Mouse (Mus musculus): ENCODE results near the gene Ptger3. TPM values are rescaled to one million over a fixed set of nuclear protein-coding genes. Genes with fewer than 3 reads are reported as not detected.

Ptger3 gene
- polyA plus RNA-seq, 2 experiments = 1.4 to 2.3 TPM

- TF ChIP-seq CTCF (IDR thresholded peaks at IDR 0.05; ENCODE audit: low read depth) = no peak
- no peak for TF ChIP-seq EP300 (IDR thresholded peaks at IDR 0.05; ENCODE audit: low read depth)
- Histone ChIP-seq H3K27ac (no peak overlapping the region), H3K4me3 (ENCODE audit: insufficient read depth in 1 of 2, low read depth in 2 of 2, low read length in 2 of 2) (no peak overlapping the region), H3K9ac (replicated peaks) (no peak overlapping the region), H3K27me3 (ENCODE audit: control insufficient read depth, insufficient read depth, low read length) (no peaks in the 10 kb centered on the region), H3K4me1 (replicated peaks; ENCODE audit: control insufficient read depth in 2 of 2, insufficient read depth in 2 of 2, low read length in 1 of 2) (peaks cover 11 to 25% of the 10 kb centered on the region in 2 experiments), H3K36me3 (replicated peaks; ENCODE audit: control insufficient read depth, insufficient read depth, low read depth) (no peaks in the 10 kb centered on the region), H3K4me2 (ENCODE audit: low read depth) (no peak overlapping the region), H3K9me3 (ENCODE audit: control insufficient read depth, low read length) (no peaks in the 10 kb centered on the region)
- WGBS (ENCODE audit: insufficient replicate concordance) = 58% methylated on average over 4 of the region's 4 CpGs
- DNase-seq (ENCODE audit: low read depth in 3 of 3, low spot score in 3 of 3) = no peak
- no peak for ATAC-seq (ENCODE audit: insufficient read depth)
Observed at GRCm38 (mm10) chr3:157635713-157636112, 69.0 kb downstream of the Ptger3 start.

- Histone ChIP-seq H3K4me2 (ENCODE audit: low read depth) (peak overlapping the region; percentile 23), H3K4me3 (ENCODE audit: insufficient read depth in 1 of 2, low read depth in 2 of 2, low read length in 2 of 2) (no peak overlapping the region), H3K36me3 (replicated peaks; ENCODE audit: control insufficient read depth, insufficient read depth, low read depth) (no peaks in the 10 kb centered on the region), H3K9ac (replicated peaks) (no peak overlapping the region), H3K27me3 (ENCODE audit: control insufficient read depth, insufficient read depth, low read length) (no peaks in the 10 kb centered on the region), H3K27ac (no peak overlapping the region), H3K9me3 (ENCODE audit: control insufficient read depth, low read length) (no peaks in the 10 kb centered on the region), H3K4me1 (replicated peaks; ENCODE audit: control insufficient read depth in 2 of 2, insufficient read depth in 2 of 2, low read length in 1 of 2) (peaks cover 7 to 21% of the 10 kb centered on the region in 2 experiments)
- DNase-seq (ENCODE audit: low read depth in 3 of 3, low spot score in 3 of 3) (peak; percentile 34 to 45 (median 38)), ATAC-seq (ENCODE audit: insufficient read depth) (peak; percentile 89)
- peak; percentile 77 for TF ChIP-seq EP300 (IDR thresholded peaks at IDR 0.05; ENCODE audit: low read depth)
- TF ChIP-seq CTCF (IDR thresholded peaks at IDR 0.05; ENCODE audit: low read depth) = no peak
Observed at GRCm38 (mm10) chr3:157636887-157637286, 70.2 kb downstream of the Ptger3 start.

GRCm38 (mm10) chr3:157637341-157637740 lies 70.6 kb downstream of the Ptger3 start:
- H3K27me3 ChIP-seq (ENCODE audit: control insufficient read depth, insufficient read depth, low read length) = no peaks in the 10 kb centered on the region
- no peak overlapping the region for H3K9ac ChIP-seq (replicated peaks)
- WGBS (ENCODE audit: insufficient replicate concordance) = 32% methylated on average over 2 of the region's 2 CpGs
- no peak for TF ChIP-seq CTCF (IDR thresholded peaks at IDR 0.05; ENCODE audit: low read depth)
- TF ChIP-seq EP300 (IDR thresholded peaks at IDR 0.05; ENCODE audit: low read depth) = no peak
- H3K27ac ChIP-seq = no peak overlapping the region
- no peak for DNase-seq (ENCODE audit: low read depth in 3 of 3, low spot score in 3 of 3)
- peak overlapping the region; percentile 23 for H3K4me2 ChIP-seq (ENCODE audit: low read depth)
- peaks cover 7 to 21% of the 10 kb centered on the region in 2 experiments for H3K4me1 ChIP-seq (replicated peaks; ENCODE audit: control insufficient read depth in 2 of 2, insufficient read depth in 2 of 2, low read length in 1 of 2)
- no peak for ATAC-seq (ENCODE audit: insufficient read depth)
- no peaks in the 10 kb centered on the region for H3K9me3 ChIP-seq (ENCODE audit: control insufficient read depth, low read length)
- H3K36me3 ChIP-seq (replicated peaks; ENCODE audit: control insufficient read depth, insufficient read depth, low read depth) = no peaks in the 10 kb centered on the region
- H3K4me3 ChIP-seq (ENCODE audit: insufficient read depth in 1 of 2, low read depth in 2 of 2, low read length in 2 of 2) = no peak overlapping the region

- no peak for TF ChIP-seq CTCF (IDR thresholded peaks at IDR 0.05; ENCODE audit: low read depth)
- Histone ChIP-seq H3K4me3 (ENCODE audit: insufficient read depth in 1 of 2, low read depth in 2 of 2, low read length in 2 of 2) (no peak overlapping the region), H3K27me3 (ENCODE audit: control insufficient read depth, insufficient read depth, low read length) (no peaks in the 10 kb centered on the region), H3K36me3 (replicated peaks; ENCODE audit: control insufficient read depth, insufficient read depth, low read depth) (no peaks in the 10 kb centered on the region), H3K4me1 (replicated peaks; ENCODE audit: control insufficient read depth in 2 of 2, insufficient read depth in 2 of 2, low read length in 1 of 2) (peaks cover 0 to 8% of the 10 kb centered on the region in 2 experiments; a peak in 3 of 4 replicates), H3K9me3 (ENCODE audit: control insufficient read depth, low read length) (no peaks in the 10 kb centered on the region), H3K9ac (replicated peaks) (no peak overlapping the region), H3K4me2 (ENCODE audit: low read depth) (no peak overlapping the region), H3K27ac (no peak overlapping the region)
- 65% methylated on average over 4 of the region's 4 CpGs for WGBS (ENCODE audit: insufficient replicate concordance)
- ATAC-seq (ENCODE audit: insufficient read depth) (peak; percentile 50), DNase-seq (ENCODE audit: low read depth in 3 of 3, low spot score in 3 of 3) (no peak)
Observed at GRCm38 (mm10) chr3:157641634-157642033, 74.9 kb downstream of the Ptger3 start.

GRCm38 (mm10) chr3:157661622-157662021 lies 94.9 kb downstream of the Ptger3 start:
- WGBS (ENCODE audit: insufficient replicate concordance) = 61% methylated on average over 7 of the region's 7 CpGs
- ATAC-seq (ENCODE audit: insufficient read depth) (no peak), DNase-seq (ENCODE audit: low read depth in 3 of 3, low spot score in 3 of 3) (no peak)
- Histone ChIP-seq H3K9me3 (ENCODE audit: control insufficient read depth, low read length) (no peaks in the 10 kb centered on the region), H3K36me3 (replicated peaks; ENCODE audit: control insufficient read depth, insufficient read depth, low read depth) (no peaks in the 10 kb centered on the region), H3K4me1 (replicated peaks; ENCODE audit: control insufficient read depth in 2 of 2, insufficient read depth in 2 of 2, low read length in 1 of 2) (no peaks in the 10 kb centered on the region), H3K4me3 (ENCODE audit: insufficient read depth in 1 of 2, low read depth in 2 of 2, low read length in 2 of 2) (no peak overlapping the region), H3K27ac (no peak overlapping the region), H3K4me2 (ENCODE audit: low read depth) (no peak overlapping the region), H3K9ac (replicated peaks) (no peak overlapping the region), H3K27me3 (ENCODE audit: control insufficient read depth, insufficient read depth, low read length) (no peaks in the 10 kb centered on the region)
- TF ChIP-seq CTCF (IDR thresholded peaks at IDR 0.05; ENCODE audit: low read depth) (no peak), EP300 (IDR thresholded peaks at IDR 0.05; ENCODE audit: low read depth) (no peak)
